Mouse (Mus musculus) testis, adult 2 months (tissue): ENCODE data around the gene Khdrbs1. TPM values are rescaled to one million over a fixed set of nuclear protein-coding genes. Genes with fewer than 3 reads are reported as not detected.
"Not testable (repeated sequence)": the region's sequence is repeated elsewhere in the genome, so short reads cannot be mapped to it uniquely, and the experiment has no call there.

Experiments used
- H3K27ac ChIP-seq: fragments of 200-500 bp; 2 replicates; pipeline ENCODE4 v1.5.1; 2012; ENCODE audit warnings: low read depth, low read length; ENCODE audit not compliant: control insufficient read depth, insufficient read depth
- H3K27me3 ChIP-seq: fragments of 200-500 bp; 2 replicates; pipeline ENCODE4 v1.6.1; 2012; ENCODE audit warnings: mild to moderate bottlenecking, low read length, moderate library complexity; ENCODE audit not compliant: control insufficient read depth, insufficient read depth
- H3K36me3 ChIP-seq: fragments of 200-500 bp; 2 replicates; pipeline ENCODE4 v1.6.1; 2012; ENCODE audit warnings: mild to moderate bottlenecking, low read length; ENCODE audit not compliant: control insufficient read depth, insufficient read depth
- H3K4me1 ChIP-seq: fragments of 200-500 bp; 2 replicates; pipeline ENCODE4 v1.6.1; 2012; ENCODE audit warnings: low read length; ENCODE audit not compliant: control insufficient read depth, insufficient read depth
- H3K4me3 ChIP-seq: fragments of 200-500 bp; 2 replicates; pipeline ENCODE4 v1.5.1; 2012; ENCODE audit warnings: low read depth, mild to moderate bottlenecking, low read length, moderate library complexity, mixed read lengths; ENCODE audit not compliant: control insufficient read depth
- CTCF ChIP-seq: fragments of 200-500 bp; IDR thresholded peaks from 2 replicates; pipeline ENCODE4 v1.5.1; 2012; ENCODE audit warnings: low read depth, mild to moderate bottlenecking, inconsistent platforms, low read length, moderate library complexity; ENCODE audit not compliant: control insufficient read depth, insufficient read depth, insufficient replicate concordance
- POLR2A ChIP-seq: fragments of 200-500 bp; IDR thresholded peaks from 2 replicates; pipeline ENCODE4 v1.6.1; 2012; ENCODE audit warnings: low read depth, mild to moderate bottlenecking, inconsistent platforms, low read length, moderate library complexity; ENCODE audit not compliant: control insufficient read depth
- polyA plus RNA-seq: library from polyadenylated mRNA; depleted of rRNA; stranded (reverse); fragments of >200 nt; gene quantifications from 2 replicates; pipeline ENCODE4 v1.2.3, GENCODE M21; 2012

Gene Khdrbs1
- polyA plus RNA-seq, 1 experiment, result 19.2 TPM

GRCm38 (mm10) chr4:129741974-129742231, 200 bp downstream of the Khdrbs1 start:
- Histone ChIP-seq H3K4me1 (peaks cover 10% of the 10 kb centered on the region), H3K27ac (peak overlapping the region; percentile 98), H3K4me3 (peak overlapping the region; percentile 98), H3K27me3 (no peaks in the 10 kb centered on the region), H3K36me3 (no peaks in the 10 kb centered on the region)
- TF ChIP-seq POLR2A (no peak), CTCF (no peak)

DNA sequence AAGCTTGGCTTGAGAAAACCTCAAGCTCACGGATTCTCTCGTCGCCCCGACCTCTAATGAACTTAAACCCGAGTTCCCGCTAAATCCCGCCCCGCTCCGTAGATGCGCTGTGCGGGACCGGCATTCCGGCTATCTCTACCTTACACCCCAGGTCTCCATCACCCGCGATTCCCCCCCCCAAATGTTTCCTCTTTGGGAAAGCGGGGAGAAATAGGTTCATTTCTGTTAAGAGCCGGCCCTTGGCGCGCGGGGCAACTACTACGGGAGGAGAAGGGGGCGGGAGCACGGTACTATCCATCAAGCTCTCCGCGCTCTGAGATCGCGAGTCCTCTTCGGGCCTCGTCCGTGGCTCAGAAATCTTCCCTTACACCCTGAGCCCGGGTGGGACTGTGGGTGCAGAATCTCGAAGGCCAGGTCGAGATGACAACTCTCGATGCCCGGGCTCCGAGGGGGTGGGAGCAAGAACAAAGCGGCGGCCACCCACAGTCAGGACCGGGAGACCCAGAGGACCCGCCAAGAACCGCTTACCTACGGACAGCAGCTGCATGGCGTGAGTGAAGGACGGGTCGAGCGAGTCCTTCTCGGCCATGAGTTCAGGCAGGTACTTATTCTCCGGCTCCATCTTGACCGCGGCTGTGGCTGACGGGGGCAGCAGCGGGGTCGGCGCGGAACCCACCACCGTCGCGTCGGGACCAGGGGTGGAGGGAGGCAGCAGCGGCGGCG, 691 bp downstream of the Khdrbs1 start:
- Histone ChIP-seq H3K36me3 (no peaks in the 10 kb centered on the region), H3K27ac (peak overlapping the region; percentile 98), H3K27me3 (no peaks in the 10 kb centered on the region), H3K4me3 (peak overlapping the region; percentile 98), H3K4me1 (peaks cover 10% of the 10 kb centered on the region)
- TF ChIP-seq POLR2A (peak; percentile 29; the same call in 1 of the 2 replicates), CTCF (no peak)

DNA sequence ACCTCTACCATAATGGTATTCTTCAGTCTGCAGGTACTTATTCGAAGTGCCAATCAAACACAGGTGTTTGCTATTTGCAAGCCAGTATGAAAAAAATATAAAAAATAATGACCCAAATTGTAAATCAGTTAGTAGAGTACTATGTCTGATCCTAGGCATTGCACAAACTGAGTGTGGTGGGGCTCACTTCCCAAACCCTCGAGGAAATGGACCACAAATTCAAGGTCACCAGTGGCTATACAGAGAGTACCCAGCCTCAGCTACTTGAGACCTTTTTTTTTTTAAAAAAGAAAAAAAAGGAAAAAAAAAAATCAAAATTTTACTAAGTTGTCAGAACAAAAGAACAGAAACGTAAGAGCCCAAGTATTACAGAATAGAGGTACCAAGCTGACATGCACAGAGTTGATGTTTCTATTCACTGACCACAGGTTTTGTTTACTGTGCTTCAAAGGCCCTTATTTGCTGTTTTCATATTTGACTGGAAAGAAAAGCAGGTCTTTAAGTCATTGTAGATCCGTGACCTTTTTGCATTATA, 2.9 kb downstream of the Khdrbs1 start:
- H3K4me3 ChIP-seq, result no peak overlapping the region
- TF ChIP-seq POLR2A (no peak), CTCF (no peak)

GRCm38 (mm10) chr4:129736173-129736572, 5.9 kb downstream of the Khdrbs1 start:
- Histone ChIP-seq H3K4me1 (peaks cover 5% of the 10 kb centered on the region; the same call in 1 of the 2 replicates), H3K27me3 (no peaks in the 10 kb centered on the region), H3K27ac (no peak overlapping the region), H3K4me3 (no peak overlapping the region), H3K36me3 (no peaks in the 10 kb centered on the region; the same call in 1 of the 2 replicates)
- TF ChIP-seq CTCF, result no peak
- no peak for TF ChIP-seq POLR2A

More for the DNA sequence above, 2.9 kb downstream of the Khdrbs1 start:
- H3K36me3 ChIP-seq, result no peaks in the 10 kb centered on the region
- H3K27ac ChIP-seq, result no peak overlapping the region
- H3K27me3 ChIP-seq, result no peaks in the 10 kb centered on the region
- H3K4me1 ChIP-seq, result peaks cover 10% of the 10 kb centered on the region

- H3K27ac ChIP-seq, H3K36me3 ChIP-seq, H3K4me3 ChIP-seq, H3K4me1 ChIP-seq, H3K27me3 ChIP-seq: not testable (repeated sequence)
Observed at GRCm38 (mm10) chr4:129735485-129735884, 6.6 kb downstream of the Khdrbs1 start.

GRCm38 (mm10) chr4:129731423-129731822, 10.7 kb downstream of the Khdrbs1 start:
- H3K27me3 ChIP-seq, result no peaks in the 10 kb centered on the region
- H3K36me3 ChIP-seq, result no peaks in the 10 kb centered on the region; the same call in none of the 2 replicates
- no peak for TF ChIP-seq CTCF

DNA sequence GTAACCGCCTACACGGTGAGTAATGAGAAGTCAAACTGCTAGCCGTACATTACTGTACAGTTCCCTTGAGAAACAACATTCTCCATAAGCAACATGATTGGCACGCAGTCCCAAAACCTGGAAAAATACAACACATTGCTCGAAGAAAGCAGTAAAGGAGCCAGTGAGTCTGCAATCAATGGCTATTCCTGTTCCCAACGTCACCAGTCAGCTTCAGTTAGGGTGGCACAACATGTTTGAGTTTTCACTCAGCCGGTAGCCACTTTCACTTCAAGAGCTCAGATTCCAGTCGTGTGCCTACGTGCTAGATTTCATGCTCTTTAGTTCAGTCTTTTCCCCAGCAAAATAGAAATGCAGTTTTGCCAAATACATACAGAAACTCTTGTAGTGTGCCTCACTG, 25.8 kb downstream of the Khdrbs1 start:
- H3K4me1 ChIP-seq, result no peaks in the 10 kb centered on the region
- TF ChIP-seq POLR2A (no peak), CTCF (no peak)
- H3K36me3 ChIP-seq, result peaks cover 3% of the 10 kb centered on the region
- no peak overlapping the region for H3K4me3 ChIP-seq
- H3K27ac ChIP-seq, result no peak overlapping the region
- no peaks in the 10 kb centered on the region for H3K27me3 ChIP-seq

More at GRCm38 (mm10) chr4:129731423-129731822, 10.7 kb downstream of the Khdrbs1 start:
- H3K27ac ChIP-seq, result no peak overlapping the region
- H3K4me1 ChIP-seq, result no peaks in the 10 kb centered on the region
- no peak overlapping the region for H3K4me3 ChIP-seq

GRCm38 (mm10) chr4:129709486-129710129, 32.5 kb downstream of the Khdrbs1 start:
- H3K27me3 ChIP-seq, result no peaks in the 10 kb centered on the region
- H3K36me3 ChIP-seq, result peaks cover 3% of the 10 kb centered on the region
- TF ChIP-seq CTCF (no peak), POLR2A (no peak)
- H3K4me1 ChIP-seq, result 0 out of 2 replicates have a peak, but pooled peaks cover 2% of the 10 kb centered on the region
- peak overlapping the region; percentile 41 for H3K4me3 ChIP-seq
- no peak overlapping the region for H3K27ac ChIP-seq
